Mouse (Mus musculus): ENCODE results near the gene Shkbp1. TPM values are rescaled to one million over a fixed set of nuclear protein-coding genes. Genes with fewer than 3 reads are reported as not detected.

Shkbp1 gene
- polyA plus RNA-seq, 1 experiment, result 44.5 TPM

GRCm38 (mm10) chr7:27342595-27342994 is 13.2 kb downstream of the Shkbp1 start:
- Histone ChIP-seq H3K36me3 (ENCODE audit: control insufficient read depth, insufficient read depth, low read length, poor library complexity, severe bottlenecking) (0 out of 2 replicates have a peak, but pooled peaks cover 5% of the 10 kb centered on the region), H3K4me1 (ENCODE audit: control insufficient read depth, insufficient read depth, low read length) (peaks cover 6% of the 10 kb centered on the region), H3K9me3 (replicated peaks; ENCODE audit: control insufficient read depth, insufficient read depth, low read length, poor library complexity, severe bottlenecking) (no peaks in the 10 kb centered on the region), H3K27ac (ENCODE audit: insufficient read depth, low read length) (no peak overlapping the region), H3K4me3 (ENCODE audit: low read depth, low read length) (no peak overlapping the region), H3K9ac (ENCODE audit: low read depth, poor library complexity, severe bottlenecking) (no peak overlapping the region), H3K27me3 (ENCODE audit: control insufficient read depth, insufficient read depth, low read length, poor library complexity, severe bottlenecking) (no peaks in the 10 kb centered on the region)
- TF ChIP-seq EP300 (IDR thresholded peaks at IDR 0.05; ENCODE audit: insufficient read depth, low read depth, low read length) (no peak), CTCF (IDR thresholded peaks at IDR 0.05; ENCODE audit: low read depth, low read length) (peak; percentile 44)

- Histone ChIP-seq H3K4me3 (ENCODE audit: low read depth, low read length) (no peak overlapping the region), H3K27me3 (ENCODE audit: control insufficient read depth, insufficient read depth, low read length, poor library complexity, severe bottlenecking) (no peaks in the 10 kb centered on the region), H3K4me1 (ENCODE audit: control insufficient read depth, insufficient read depth, low read length) (peaks cover 4% of the 10 kb centered on the region), H3K9ac (ENCODE audit: low read depth, poor library complexity, severe bottlenecking) (no peak overlapping the region), H3K9me3 (replicated peaks; ENCODE audit: control insufficient read depth, insufficient read depth, low read length, poor library complexity, severe bottlenecking) (no peaks in the 10 kb centered on the region), H3K27ac (ENCODE audit: insufficient read depth, low read length) (no peak overlapping the region), H3K36me3 (ENCODE audit: control insufficient read depth, insufficient read depth, low read length, poor library complexity, severe bottlenecking) (0 out of 2 replicates have a peak, but pooled peaks cover 5% of the 10 kb centered on the region)
- TF ChIP-seq EP300 (IDR thresholded peaks at IDR 0.05; ENCODE audit: insufficient read depth, low read depth, low read length) (no peak), POLR2A (IDR thresholded peaks at IDR 0.05; ENCODE audit: insufficient read depth, low read length) (no peak), CTCF (IDR thresholded peaks at IDR 0.05; ENCODE audit: low read depth, low read length) (no peak)
These were observed 16.3 kb downstream of the Shkbp1 start for GRCm38 (mm10) chr7:27339519-27339918.

- H3K36me3 ChIP-seq (ENCODE audit: control insufficient read depth, insufficient read depth, low read length, poor library complexity, severe bottlenecking), result 0 out of 2 replicates have a peak, but pooled peaks cover 5% of the 10 kb centered on the region
- H3K27me3 ChIP-seq (ENCODE audit: control insufficient read depth, insufficient read depth, low read length, poor library complexity, severe bottlenecking), result no peaks in the 10 kb centered on the region
- H3K9me3 ChIP-seq (replicated peaks; ENCODE audit: control insufficient read depth, insufficient read depth, low read length, poor library complexity, severe bottlenecking), result no peaks in the 10 kb centered on the region
- no peak for TF ChIP-seq EP300 (IDR thresholded peaks at IDR 0.05; ENCODE audit: insufficient read depth, low read depth, low read length)
- TF ChIP-seq CTCF (IDR thresholded peaks at IDR 0.05; ENCODE audit: low read depth, low read length), result no peak
- TF ChIP-seq POLR2A (IDR thresholded peaks at IDR 0.05; ENCODE audit: insufficient read depth, low read length), result no peak
- H3K27ac ChIP-seq (ENCODE audit: insufficient read depth, low read length), result no peak overlapping the region
- H3K9ac ChIP-seq (ENCODE audit: low read depth, poor library complexity, severe bottlenecking), result no peak overlapping the region
- H3K4me3 ChIP-seq (ENCODE audit: low read depth, low read length), result no peak overlapping the region
- peaks cover 4% of the 10 kb centered on the region for H3K4me1 ChIP-seq (ENCODE audit: control insufficient read depth, insufficient read depth, low read length)
These were observed 16.7 kb downstream of the Shkbp1 start for GRCm38 (mm10) chr7:27339114-27339513.

- H3K27ac ChIP-seq (ENCODE audit: insufficient read depth, low read length), result no peak within 1 kb of the TSS
- 0 out of 2 replicates have a peak, but pooled peaks have one; percentile 42 for TF ChIP-seq EP300 (IDR thresholded peaks at IDR 0.05; ENCODE audit: insufficient read depth, low read depth, low read length)
- no peak for TF ChIP-seq CTCF (IDR thresholded peaks at IDR 0.05; ENCODE audit: low read depth, low read length)
- peak; percentile 16 for TF ChIP-seq POLR2A (IDR thresholded peaks at IDR 0.05; ENCODE audit: insufficient read depth, low read length)
- H3K27me3 ChIP-seq (ENCODE audit: control insufficient read depth, insufficient read depth, low read length, poor library complexity, severe bottlenecking), result no peaks in the 10 kb centered on the region
- H3K9me3 ChIP-seq (replicated peaks; ENCODE audit: control insufficient read depth, insufficient read depth, low read length, poor library complexity, severe bottlenecking), result no peaks in the 10 kb centered on the region
- H3K4me1 ChIP-seq (ENCODE audit: control insufficient read depth, insufficient read depth, low read length), result peaks cover 2% of the 10 kb centered on the region
- peak within 1 kb of the TSS; percentile 84 for H3K4me3 ChIP-seq (ENCODE audit: low read depth, low read length)
- peak within 1 kb of the TSS; percentile 63 for H3K9ac ChIP-seq (ENCODE audit: low read depth, poor library complexity, severe bottlenecking)
- 0 out of 2 replicates have a peak, but pooled peaks cover 5% of the 10 kb centered on the region for H3K36me3 ChIP-seq (ENCODE audit: control insufficient read depth, insufficient read depth, low read length, poor library complexity, severe bottlenecking)
These were observed 18.5 kb downstream of the Shkbp1 start, which contains the start of gene Ltbp4 for GRCm38 (mm10) chr7:27337175-27337853. TSS of gene Ltbp4 (minus strand) at chr7:27337692.

GRCm38 (mm10) chr7:27335928-27336823 is 19.6 kb downstream of the Shkbp1 start:
- H3K27ac ChIP-seq (ENCODE audit: insufficient read depth, low read length), result no peak overlapping the region
- TF ChIP-seq POLR2A (IDR thresholded peaks at IDR 0.05; ENCODE audit: insufficient read depth, low read length) (peak; percentile 82), EP300 (IDR thresholded peaks at IDR 0.05; ENCODE audit: insufficient read depth, low read depth, low read length) (peak; percentile 67; the same call in 1 of the 2 replicates), CTCF (IDR thresholded peaks at IDR 0.05; ENCODE audit: low read depth, low read length) (peak; percentile 97)
- no peaks in the 10 kb centered on the region for H3K27me3 ChIP-seq (ENCODE audit: control insufficient read depth, insufficient read depth, low read length, poor library complexity, severe bottlenecking)
- H3K36me3 ChIP-seq (ENCODE audit: control insufficient read depth, insufficient read depth, low read length, poor library complexity, severe bottlenecking), result no peaks in the 10 kb centered on the region
- peak overlapping the region; percentile 63 for H3K9ac ChIP-seq (ENCODE audit: low read depth, poor library complexity, severe bottlenecking)
- H3K4me1 ChIP-seq (ENCODE audit: control insufficient read depth, insufficient read depth, low read length), result peaks cover 2% of the 10 kb centered on the region
- H3K4me3 ChIP-seq (ENCODE audit: low read depth, low read length), result peak overlapping the region; percentile 84
- H3K9me3 ChIP-seq (replicated peaks; ENCODE audit: control insufficient read depth, insufficient read depth, low read length, poor library complexity, severe bottlenecking), result no peaks in the 10 kb centered on the region

All from ES-Bruce4 (cell line).